Mouse (Mus musculus) olfactory bulb, adult 2 months (tissue): ENCODE results near the gene Car10. TPM values are rescaled to one million over a fixed set of nuclear protein-coding genes. Genes with fewer than 3 reads are reported as not detected.

Experiments used
- H3K27ac ChIP-seq: fragments of 200-500 bp; 2 replicates; pipeline ENCODE4 v1.5.1; 2012; ENCODE audit warnings: low read depth, low read length; ENCODE audit not compliant: insufficient read depth
- H3K4me1 ChIP-seq: fragments of 200-500 bp; 2 replicates; pipeline ENCODE4 v1.6.1; 2012; ENCODE audit warnings: low read length; ENCODE audit not compliant: control insufficient read depth, insufficient read depth
- H3K4me3 ChIP-seq: fragments of 200-500 bp; 2 replicates; pipeline ENCODE4 v1.5.1; 2012; ENCODE audit warnings: mild to moderate bottlenecking, low read depth, low read length, moderate library complexity; ENCODE audit not compliant: insufficient read depth
- CTCF ChIP-seq: fragments of 200-500 bp; IDR thresholded peaks from 2 replicates; pipeline ENCODE4 v1.5.1; 2012; ENCODE audit warnings: low read depth, mild to moderate bottlenecking, low read length, moderate library complexity; ENCODE audit not compliant: insufficient read depth
- POLR2A ChIP-seq: fragments of 200-500 bp; IDR thresholded peaks from 2 replicates; pipeline ENCODE4 v1.6.1; 2012; ENCODE audit warnings: mild to moderate bottlenecking, low read depth, low read length, moderate library complexity; ENCODE audit not compliant: insufficient read depth
- WGBS: fragments of 180-500 bp; shearing (Covaris S2); methylation state at CpG from one replicate; pipeline ENCODE4 v1.1.7; 2018; 5-methylcytosine and 5-hydroxymethylcytosine counted together
- polyA plus RNA-seq: library from polyadenylated mRNA; stranded (reverse); fragments of >200 nt; gene quantifications from 2 replicates; pipeline ENCODE4 v1.2.4, GENCODE M21; 2012; ENCODE audit warnings: low replicate concordance; ENCODE audit not compliant: missing spikeins, insufficient read depth, insufficient read length

Car10 gene
- polyA plus RNA-seq, 1 experiment = not detected

DNA sequence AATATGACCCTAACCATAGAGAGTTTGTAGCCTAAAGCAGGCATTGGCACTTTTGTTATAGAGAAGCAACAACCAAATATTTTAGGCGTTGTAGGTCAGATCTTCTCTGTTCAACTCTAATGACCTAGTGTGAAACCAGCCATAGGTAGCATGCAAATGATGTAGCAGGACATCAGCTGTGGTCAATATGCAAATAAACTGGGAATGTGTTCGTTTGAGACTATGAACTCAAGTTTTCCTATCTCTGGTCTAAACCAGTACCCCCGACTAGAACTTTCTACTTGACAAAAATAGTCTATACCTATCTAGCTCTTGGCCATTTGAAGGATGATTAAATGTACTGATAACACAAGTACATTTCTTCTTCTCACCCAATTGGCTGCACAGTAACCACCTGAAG, 501.9 kb downstream of the Car10 start:
- 91% methylated on average over 3 of the region's 3 CpGs for WGBS
- H3K27ac ChIP-seq = no peak overlapping the region
- TF ChIP-seq CTCF = no peak
- no peak for TF ChIP-seq POLR2A
- no peak overlapping the region for H3K4me3 ChIP-seq
- H3K4me1 ChIP-seq = no peaks in the 10 kb centered on the region

DNA sequence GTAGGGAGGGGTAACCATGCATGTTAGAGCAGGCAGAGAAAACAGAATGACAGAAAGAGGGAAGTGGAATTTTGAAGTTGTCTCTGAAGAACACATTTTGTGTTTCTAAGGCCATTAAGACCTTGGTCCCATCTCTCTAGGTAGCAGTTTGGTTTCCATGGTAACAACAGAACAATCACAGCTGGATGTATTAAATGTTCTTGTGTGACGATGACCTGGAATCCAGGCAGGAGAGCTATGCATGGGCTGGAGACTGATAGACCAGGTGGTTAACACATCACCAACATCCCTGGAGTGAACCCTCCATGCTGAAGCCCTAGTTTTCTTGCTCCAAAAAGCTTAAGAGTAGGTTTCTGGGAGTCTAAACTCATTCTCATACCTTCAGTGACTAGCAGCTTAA, 505.7 kb downstream of the Car10 start:
- WGBS = 86% methylated on average over 1 of the region's 1 CpGs
- no peaks in the 10 kb centered on the region for H3K4me1 ChIP-seq
- TF ChIP-seq POLR2A (no peak), CTCF (no peak)
- H3K4me3 ChIP-seq = no peak overlapping the region
- no peak overlapping the region for H3K27ac ChIP-seq

DNA sequence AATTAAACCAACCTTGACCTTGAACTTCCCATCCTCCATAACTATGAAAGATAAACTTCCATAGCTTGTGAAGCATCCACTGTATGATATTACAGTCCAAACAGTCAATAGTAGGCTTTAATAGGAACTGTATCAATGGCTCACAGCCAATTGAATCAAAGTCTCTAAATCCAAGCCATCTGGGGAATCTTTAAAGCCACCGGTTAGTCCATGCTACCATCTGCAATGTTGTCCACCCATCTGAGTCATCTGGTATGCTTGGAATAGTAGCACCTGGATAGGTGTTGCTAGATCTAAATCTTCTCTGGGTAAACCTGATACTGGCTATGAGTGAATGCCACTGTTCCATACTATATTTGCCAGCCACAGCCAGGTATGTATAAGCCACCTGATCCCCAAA, 509.3 kb downstream of the Car10 start:
- Histone ChIP-seq H3K4me1 (no peaks in the 10 kb centered on the region), H3K27ac (no peak overlapping the region), H3K4me3 (no peak overlapping the region)
- WGBS = 95% methylated on average over 1 of the region's 1 CpGs
- TF ChIP-seq POLR2A (no peak), CTCF (no peak)

DNA sequence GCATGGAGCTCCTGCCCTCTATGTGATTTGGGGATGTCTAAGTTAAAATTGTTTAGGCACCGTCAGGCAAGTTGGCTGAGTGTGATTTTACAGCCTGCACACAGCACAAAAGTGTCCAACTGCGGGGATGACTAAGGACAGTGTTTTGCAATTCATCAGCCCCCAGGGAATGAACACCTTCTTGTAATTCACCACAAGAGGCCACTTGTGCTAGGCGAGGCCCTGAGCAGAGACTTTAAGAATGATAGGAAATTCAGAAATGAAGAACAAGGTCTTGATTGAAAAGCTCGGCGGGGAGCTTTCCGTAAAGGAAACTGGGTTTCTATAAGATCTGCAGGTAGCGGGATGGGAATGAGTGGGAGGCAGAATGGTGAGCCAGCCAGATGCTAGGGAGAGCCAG, 510.9 kb downstream of the Car10 start:
- Histone ChIP-seq H3K27ac (no peak overlapping the region), H3K4me1 (no peaks in the 10 kb centered on the region), H3K4me3 (no peak overlapping the region)
- TF ChIP-seq CTCF = no peak
- TF ChIP-seq POLR2A = no peak
- 51% methylated on average over 7 of the region's 7 CpGs for WGBS

DNA sequence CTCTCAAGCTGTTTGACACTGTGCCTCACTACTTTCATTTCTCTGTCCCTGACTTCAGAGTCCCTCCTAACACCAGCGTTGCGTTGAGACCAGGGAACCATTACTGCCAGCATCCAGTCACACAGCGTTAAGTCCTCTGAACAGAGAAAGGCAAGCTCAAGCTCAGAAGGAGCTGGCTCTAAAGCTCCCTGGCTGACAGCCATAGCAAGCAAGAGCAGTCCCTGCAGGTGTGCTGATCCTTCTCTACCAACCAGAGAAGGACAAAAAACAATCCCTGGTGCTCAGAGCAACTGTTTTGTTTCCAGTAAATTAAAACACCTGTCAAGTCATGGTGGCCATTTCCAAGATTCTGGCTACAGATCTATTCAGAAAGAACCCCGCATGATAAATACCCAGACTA, 514.2 kb downstream of the Car10 start:
- no peak overlapping the region for H3K4me3 ChIP-seq
- peaks cover 2% of the 10 kb centered on the region; the same call in 1 of the 2 replicates for H3K4me1 ChIP-seq
- 65% methylated on average over 4 of the region's 4 CpGs for WGBS
- TF ChIP-seq CTCF (no peak), POLR2A (no peak)
- H3K27ac ChIP-seq = no peak overlapping the region

DNA sequence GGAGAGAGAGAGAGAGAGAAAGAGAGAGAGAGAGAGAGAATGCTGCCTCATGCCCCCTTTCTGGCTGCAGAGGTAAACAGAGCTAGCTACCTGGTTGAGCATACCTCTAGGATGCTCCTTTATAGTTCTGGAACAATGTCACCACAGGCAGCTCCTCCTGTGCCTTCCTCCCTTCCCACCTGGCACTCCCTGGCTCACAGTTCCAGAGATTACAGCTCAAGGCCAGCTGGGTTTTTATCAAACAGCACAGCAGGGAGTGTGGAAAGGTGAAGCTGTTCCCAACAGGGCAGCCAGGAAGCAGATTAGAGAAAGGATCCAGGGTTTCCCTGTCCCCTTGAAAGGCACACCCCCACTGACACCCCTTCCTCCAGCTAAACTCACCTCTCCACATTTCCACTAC, 517.0 kb downstream of the Car10 start:
- no peak overlapping the region for H3K27ac ChIP-seq
- TF ChIP-seq CTCF (no peak), POLR2A (no peak)
- H3K4me3 ChIP-seq = no peak overlapping the region
- peaks cover 2% of the 10 kb centered on the region; the same call in 1 of the 2 replicates for H3K4me1 ChIP-seq

DNA sequence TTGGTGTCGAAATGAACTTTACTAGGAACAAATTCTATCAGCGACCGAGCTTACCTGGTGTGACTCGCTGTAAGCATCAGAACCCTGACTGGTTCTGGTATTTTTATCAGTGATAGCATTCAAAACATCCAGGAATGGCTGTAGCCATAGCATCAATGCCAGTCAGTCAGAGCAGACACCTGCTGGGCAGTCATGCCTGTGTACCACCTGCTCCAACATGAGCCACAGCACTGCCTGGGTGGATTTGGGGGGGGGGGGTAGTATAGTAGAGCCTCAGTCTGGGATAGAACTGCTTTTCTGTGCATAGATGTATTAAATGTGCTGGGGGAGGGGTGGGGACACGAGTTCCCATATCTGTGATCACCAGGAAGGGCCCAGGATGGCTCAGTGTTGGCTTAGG, 525.8 kb downstream of the Car10 start:
- no peak for TF ChIP-seq CTCF
- no peak for TF ChIP-seq POLR2A
- Histone ChIP-seq H3K4me3 (no peak overlapping the region), H3K27ac (no peak overlapping the region), H3K4me1 (no peaks in the 10 kb centered on the region)
- 88% methylated on average over 5 of the region's 5 CpGs for WGBS

DNA sequence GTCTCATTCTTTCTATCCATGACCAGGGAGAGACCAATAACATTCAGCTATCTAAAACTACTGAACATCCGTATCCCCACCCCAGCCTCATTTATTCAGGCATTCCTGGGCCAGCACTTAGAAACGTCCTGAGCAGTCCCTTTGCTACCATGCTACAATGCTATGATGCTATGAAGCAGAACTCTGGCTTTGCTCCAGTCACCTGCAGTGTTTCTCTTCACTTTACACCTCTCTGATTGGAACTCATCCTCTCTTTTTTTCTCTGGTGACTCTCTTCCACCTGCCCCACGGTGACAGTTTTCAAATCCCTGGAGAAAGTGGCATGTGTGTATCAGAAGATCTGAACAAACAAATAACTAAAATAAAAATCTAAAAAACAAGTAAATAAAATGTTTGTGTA, 541.6 kb downstream of the Car10 start:
- 77% methylated on average over 3 of the region's 3 CpGs for WGBS
- no peak for TF ChIP-seq POLR2A
- TF ChIP-seq CTCF = no peak

DNA sequence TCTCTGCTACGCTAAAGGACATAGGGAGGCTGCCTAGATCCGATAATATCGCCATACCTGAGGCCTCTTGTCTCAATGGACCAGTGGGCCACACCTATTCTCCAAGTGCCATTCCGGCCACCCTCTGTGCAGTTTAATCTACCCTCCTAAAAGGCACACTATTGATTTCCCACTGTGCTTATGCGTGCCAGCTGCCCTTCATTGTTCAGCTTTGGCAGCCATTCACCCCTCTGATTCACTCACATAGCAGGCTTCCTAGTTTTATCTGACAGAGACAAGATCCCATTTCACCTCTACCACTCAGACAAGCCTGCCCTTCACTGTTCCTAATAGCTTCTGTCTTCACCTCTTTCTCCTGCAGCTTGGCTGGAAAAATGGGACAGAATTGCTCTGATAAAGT, 543.1 kb downstream of the Car10 start:
- no peak for TF ChIP-seq CTCF
- no peak for TF ChIP-seq POLR2A
- Histone ChIP-seq H3K4me3 (no peak overlapping the region), H3K4me1 (no peaks in the 10 kb centered on the region), H3K27ac (no peak overlapping the region)
- 66% methylated on average over 5 of the region's 5 CpGs for WGBS

More for the DNA sequence above, 541.6 kb downstream of the Car10 start:
- no peak overlapping the region for H3K27ac ChIP-seq
- H3K4me3 ChIP-seq = no peak overlapping the region
- H3K4me1 ChIP-seq = no peaks in the 10 kb centered on the region

DNA sequence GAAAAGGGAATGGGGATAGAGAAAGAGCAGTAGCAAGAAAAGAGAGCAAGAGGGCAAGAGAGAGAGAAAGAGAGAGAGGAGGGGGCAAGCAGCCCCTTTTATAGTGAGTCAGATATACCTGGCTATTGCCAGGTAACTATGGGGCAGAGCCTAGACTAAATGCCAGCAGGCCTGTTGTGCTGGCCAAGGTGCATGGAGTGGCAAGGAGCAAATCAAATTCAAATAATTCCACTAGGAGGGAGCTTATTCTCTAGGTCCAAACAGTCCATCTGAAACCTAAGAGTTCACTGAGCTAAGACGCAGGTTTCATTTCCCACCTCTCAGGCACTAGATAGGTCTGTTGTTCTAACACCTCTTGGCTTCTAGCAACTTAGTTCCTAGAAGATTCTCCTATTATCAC, 544.5 kb downstream of the Car10 start:
- Histone ChIP-seq H3K4me3 (no peak overlapping the region), H3K27ac (no peak overlapping the region), H3K4me1 (no peaks in the 10 kb centered on the region)
- TF ChIP-seq POLR2A (no peak), CTCF (no peak)
- WGBS = 88% methylated on average over 1 of the region's 1 CpGs
